Mouse (Mus musculus) spleen, adult 2 months (tissue): ENCODE results near the gene Plxdc2.

Experiments
- CTCF ChIP-seq: fragments of 200-500 bp; IDR thresholded peaks from 2 replicates; pipeline ENCODE4 v1.5.1; 2011; ENCODE audit warnings: mild to moderate bottlenecking, inconsistent platforms; ENCODE audit not compliant: insufficient read depth, insufficient read length, insufficient replicate concordance; ENCODE audit errors: extremely low read depth
- POLR2A ChIP-seq: fragments of 200-500 bp; IDR thresholded peaks from 2 replicates; pipeline ENCODE4 v1.6.1; 2011; ENCODE audit warnings: low read depth, low read length, inconsistent platforms

- TF ChIP-seq CTCF = no peak
- TF ChIP-seq POLR2A = no peak
These were observed 350.1 kb downstream of the Plxdc2 start for GRCm38 (mm10) chr2:16706227-16706626.
